In genomic region chr2:90195285-90195684, GRCm38 (mm10) we compare ENCODE assay signal across 13 mouse cellular contexts. TPM values are rescaled to one million over a fixed set of nuclear protein-coding genes. Genes with fewer than 3 reads are reported as not detected.
"Had no signal": no experiment of that assay in that cellular context is flagged by ENCODE, and none has a peak within 500 bp of the region (broad histone marks: within the 10 kb centered on the region; RNA-seq: fewer than 3 reads in every experiment).

No protein-coding gene starts in this region.

RNA-seq across cellular contexts. Expression of gene Olfr1506, which starts 29.0 kb away (rescaled TPM):
- polyA plus RNA-seq: liver, embryonic 12.5 days; liver, embryonic 14.5 days; lung, embryonic 14.5 days; lung, embryonic 16.5 days; midbrain, embryonic 10.5 days; myocyte; neural tube, embryonic 12.5 days; neural tube, embryonic 15.5 days; small intestine, adult 2 months; stomach, embryonic 14.5 days; stomach, embryonic 16.5 days; thymus, postnatal 0 days had no signal

RNA-seq across cellular contexts. Expression of gene Olfr1270, which starts 42.4 kb away (rescaled TPM):
- polyA plus RNA-seq: liver, embryonic 12.5 days; liver, embryonic 14.5 days; liver, embryonic 16.5 days; lung, embryonic 14.5 days; lung, embryonic 16.5 days; midbrain, embryonic 10.5 days; myocyte; neural tube, embryonic 12.5 days; neural tube, embryonic 15.5 days; small intestine, adult 2 months; stomach, embryonic 14.5 days; stomach, embryonic 16.5 days; thymus, postnatal 0 days had no signal

RNA-seq across cellular contexts. Expression of gene Olfr32, which starts 53.2 kb away (rescaled TPM):
- polyA plus RNA-seq: liver, embryonic 12.5 days; liver, embryonic 14.5 days; liver, embryonic 16.5 days; lung, embryonic 14.5 days; lung, embryonic 16.5 days; midbrain, embryonic 10.5 days; myocyte; neural tube, embryonic 12.5 days; neural tube, embryonic 15.5 days; small intestine, adult 2 months; stomach, embryonic 14.5 days; stomach, embryonic 16.5 days; thymus, postnatal 0 days had no signal
